Mouse (Mus musculus) brain, embryonic 14.5 days (tissue): ENCODE data around the gene Brsk1.

Experiments used
- CTCF ChIP-seq: fragments of 200-500 bp; IDR thresholded peaks from 2 replicates; pipeline ENCODE4 v1.5.1; 2012; ENCODE audit warnings: inconsistent platforms, mild to moderate bottlenecking, moderate library complexity, borderline replicate concordance; ENCODE audit not compliant: insufficient read depth, insufficient read length; ENCODE audit errors: extremely low read depth
- POLR2A ChIP-seq: fragments of 200-500 bp; IDR thresholded peaks from 2 replicates; pipeline ENCODE4 v1.6.1; 2012; ENCODE audit warnings: mild to moderate bottlenecking, inconsistent platforms, borderline replicate concordance; ENCODE audit not compliant: poor library complexity, insufficient read depth, insufficient read length, severe bottlenecking; ENCODE audit errors: extremely low read depth

- no peak for TF ChIP-seq CTCF
- TF ChIP-seq POLR2A, result no peak
Observed at GRCm38 (mm10) chr7:4719276-4719675, 28.9 kb downstream of the Brsk1 start.
